Mouse (Mus musculus): ENCODE data around the gene Apba2. TPM values are rescaled to one million over a fixed set of nuclear protein-coding genes. Genes with fewer than 3 reads are reported as not detected.

The Apba2 gene
- polyA plus RNA-seq, 1 experiment from 2014 or later, result 112 TPM

GRCm38 (mm10) chr7:64539450-64540148 lies 38.1 kb downstream of the Apba2 start:
- Histone ChIP-seq H3K36me3 (no peaks in the 10 kb centered on the region), H3K4me3 (no peak overlapping the region), H3K27me3 (no peaks in the 10 kb centered on the region), H3K4me2 (replicated peaks) (no peak overlapping the region), H3K9ac (no peak overlapping the region), H3K27ac (peak overlapping the region; percentile 53), H3K9me3 (replicated peaks) (no peaks in the 10 kb centered on the region), H3K4me1 (peaks cover 16% of the 10 kb centered on the region)
- WGBS, result 40% methylated on average over 10 of the region's 10 CpGs
- ATAC-seq (ENCODE audit: low FRiP score), result peak; percentile 84

- Histone ChIP-seq H3K9ac (no peak overlapping the region), H3K4me3 (no peak overlapping the region), H3K4me1 (no peaks in the 10 kb centered on the region; the same call in 1 of the 2 replicates), H3K27ac (no peak overlapping the region), H3K9me3 (replicated peaks) (no peaks in the 10 kb centered on the region), H3K4me2 (replicated peaks) (no peak overlapping the region), H3K27me3 (no peaks in the 10 kb centered on the region), H3K36me3 (no peaks in the 10 kb centered on the region)
- ATAC-seq (ENCODE audit: low FRiP score), result no peak
- whole genome bisulfite sequencing, result 82% methylated on average over 8 of the region's 8 CpGs
Observed at GRCm38 (mm10) chr7:64546801-64547200, 45.3 kb downstream of the Apba2 start.

DNA sequence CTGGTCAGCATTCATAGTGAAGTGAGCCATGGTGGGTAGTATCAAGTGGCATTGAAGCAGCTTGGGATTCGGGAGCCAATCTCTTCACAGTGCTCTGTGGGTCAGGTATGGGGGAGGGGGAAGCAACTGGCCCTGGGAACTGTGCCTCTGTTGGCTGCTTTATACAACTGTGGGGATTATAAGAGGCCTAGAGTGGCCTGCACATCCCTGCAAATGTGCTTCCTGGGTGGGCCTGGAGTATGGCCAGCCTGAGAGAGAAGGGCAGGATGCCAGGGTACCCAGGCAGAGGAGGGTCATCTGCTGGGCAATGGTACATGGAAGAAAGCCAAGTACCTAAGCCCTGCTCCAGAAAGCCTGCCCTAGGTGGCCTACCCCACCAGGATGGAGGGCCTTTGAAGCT lies 49.4 kb downstream of the Apba2 start:
- Histone ChIP-seq H3K9me3 (replicated peaks) (no peaks in the 10 kb centered on the region), H3K27me3 (no peaks in the 10 kb centered on the region), H3K27ac (no peak overlapping the region), H3K9ac (no peak overlapping the region), H3K4me2 (replicated peaks) (no peak overlapping the region), H3K4me3 (no peak overlapping the region), H3K36me3 (peaks cover 3% of the 10 kb centered on the region; the same call in 1 of the 2 replicates), H3K4me1 (no peaks in the 10 kb centered on the region; the same call in 1 of the 2 replicates)
- 0 out of 2 replicates have a peak, but pooled peaks have one; percentile 9 for ATAC-seq (ENCODE audit: low FRiP score)
- 67% methylated on average over 1 of the region's 1 CpGs for WGBS

DNA sequence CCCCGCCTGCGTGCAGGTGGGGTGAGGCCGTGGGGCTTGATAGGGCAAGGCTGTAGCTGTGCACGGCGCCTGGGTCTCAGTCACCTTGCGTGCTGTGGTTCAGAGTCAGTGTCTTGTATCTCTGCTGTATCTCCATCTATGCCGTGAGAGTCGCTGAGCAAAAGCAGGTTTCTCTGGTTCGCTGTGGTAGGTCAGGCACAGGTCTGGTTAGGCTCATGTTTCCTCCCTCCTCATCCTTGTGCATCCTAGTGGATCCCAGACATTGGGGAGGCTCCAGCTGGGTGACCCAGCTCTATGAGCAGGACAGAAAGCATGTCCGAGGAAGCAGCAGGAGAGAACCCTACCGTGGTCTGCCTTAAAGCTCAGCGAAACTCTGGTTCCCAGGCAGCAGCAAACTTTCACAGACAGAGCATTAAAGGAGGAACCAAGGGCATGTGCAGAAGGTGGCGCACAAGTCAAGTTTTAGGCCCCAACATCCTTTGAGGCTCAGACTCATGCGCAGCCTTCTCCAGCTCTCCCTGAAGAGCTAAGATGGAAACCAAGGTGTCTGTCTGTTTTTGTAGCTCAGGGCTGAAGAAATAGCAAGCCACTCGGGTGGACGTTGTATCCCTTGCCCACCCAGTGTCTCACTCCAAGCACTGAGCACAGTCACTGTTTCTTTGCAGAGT lies 51.2 kb downstream of the Apba2 start:
- Histone ChIP-seq H3K27me3 (no peaks in the 10 kb centered on the region), H3K9me3 (replicated peaks) (no peaks in the 10 kb centered on the region), H3K4me2 (replicated peaks) (no peak overlapping the region), H3K4me1 (no peaks in the 10 kb centered on the region; the same call in 1 of the 2 replicates), H3K36me3 (peaks cover 3% of the 10 kb centered on the region; the same call in 1 of the 2 replicates), H3K4me3 (no peak overlapping the region), H3K9ac (no peak overlapping the region), H3K27ac (no peak overlapping the region)
- ATAC-seq (ENCODE audit: low FRiP score), result no peak
- 82% methylated on average over 13 of the region's 16 CpGs for WGBS

GRCm38 (mm10) chr7:64561711-64562498 lies 60.4 kb downstream of the Apba2 start:
- ATAC-seq (ENCODE audit: low FRiP score), result 0 out of 2 replicates have a peak, but pooled peaks have one; percentile 16
- H3K4me2 ChIP-seq (replicated peaks), result no peak overlapping the region
- no peaks in the 10 kb centered on the region for H3K9me3 ChIP-seq (replicated peaks)
- 67% methylated on average over 9 of the region's 9 CpGs for WGBS
- no peak overlapping the region for H3K9ac ChIP-seq
- H3K36me3 ChIP-seq, result no peaks in the 10 kb centered on the region
- no peak overlapping the region for H3K4me3 ChIP-seq
- H3K27ac ChIP-seq, result no peak overlapping the region
- H3K4me1 ChIP-seq, result peaks cover 26% of the 10 kb centered on the region
- H3K27me3 ChIP-seq, result no peaks in the 10 kb centered on the region

GRCm38 (mm10) chr7:64564891-64565571 lies 63.5 kb downstream of the Apba2 start:
- no peaks in the 10 kb centered on the region for H3K9me3 ChIP-seq (replicated peaks)
- WGBS, result 60% methylated on average over 7 of the region's 7 CpGs
- H3K36me3 ChIP-seq, result no peaks in the 10 kb centered on the region
- peaks cover 35% of the 10 kb centered on the region for H3K4me1 ChIP-seq
- no peaks in the 10 kb centered on the region for H3K27me3 ChIP-seq
- ATAC-seq (ENCODE audit: low FRiP score), result 0 out of 2 replicates have a peak, but pooled peaks have one; percentile 15
- H3K27ac ChIP-seq, result peak overlapping the region; percentile 23; the same call in 1 of the 2 replicates
- H3K9ac ChIP-seq, result no peak overlapping the region
- H3K4me2 ChIP-seq (replicated peaks), result no peak overlapping the region
- H3K4me3 ChIP-seq, result no peak overlapping the region

GRCm38 (mm10) chr7:64566371-64567243 lies 65.1 kb downstream of the Apba2 start:
- ATAC-seq (ENCODE audit: low FRiP score), result no peak
- Histone ChIP-seq H3K4me2 (replicated peaks) (no peak overlapping the region), H3K4me1 (peaks cover 31% of the 10 kb centered on the region), H3K27ac (no peak overlapping the region), H3K9ac (no peak overlapping the region), H3K4me3 (no peak overlapping the region), H3K9me3 (replicated peaks) (no peaks in the 10 kb centered on the region), H3K36me3 (no peaks in the 10 kb centered on the region; the same call in 1 of the 2 replicates), H3K27me3 (no peaks in the 10 kb centered on the region)
- WGBS, result 84% methylated on average over 10 of the region's 10 CpGs

DNA sequence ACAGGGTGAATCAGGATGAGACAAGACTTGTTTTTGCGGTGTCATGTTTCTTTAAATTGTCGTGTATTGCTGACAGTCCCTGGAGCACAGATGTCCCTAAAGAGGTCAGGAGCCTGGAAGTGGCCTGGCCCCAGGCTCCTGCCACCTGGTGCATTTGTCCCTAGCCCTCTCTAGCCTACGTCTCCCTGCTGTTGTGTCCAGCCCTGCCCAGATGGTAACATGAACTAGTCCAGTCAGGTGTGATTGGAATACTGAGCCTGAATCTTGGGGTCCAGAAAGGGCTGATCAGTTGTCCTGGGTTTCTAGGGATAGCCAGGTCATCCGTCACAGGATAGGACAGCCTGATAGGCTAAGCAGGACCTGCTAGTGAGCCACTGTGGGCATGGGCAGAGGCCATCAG lies 67.2 kb downstream of the Apba2 start:
- ATAC-seq (ENCODE audit: low FRiP score), result no peak
- WGBS, result 56% methylated on average over 4 of the region's 4 CpGs
- Histone ChIP-seq H3K27me3 (no peaks in the 10 kb centered on the region), H3K36me3 (no peaks in the 10 kb centered on the region; the same call in 1 of the 2 replicates), H3K9me3 (replicated peaks) (no peaks in the 10 kb centered on the region), H3K27ac (no peak overlapping the region), H3K4me1 (peaks cover 30% of the 10 kb centered on the region), H3K4me3 (no peak overlapping the region), H3K9ac (no peak overlapping the region), H3K4me2 (replicated peaks) (no peak overlapping the region)

DNA sequence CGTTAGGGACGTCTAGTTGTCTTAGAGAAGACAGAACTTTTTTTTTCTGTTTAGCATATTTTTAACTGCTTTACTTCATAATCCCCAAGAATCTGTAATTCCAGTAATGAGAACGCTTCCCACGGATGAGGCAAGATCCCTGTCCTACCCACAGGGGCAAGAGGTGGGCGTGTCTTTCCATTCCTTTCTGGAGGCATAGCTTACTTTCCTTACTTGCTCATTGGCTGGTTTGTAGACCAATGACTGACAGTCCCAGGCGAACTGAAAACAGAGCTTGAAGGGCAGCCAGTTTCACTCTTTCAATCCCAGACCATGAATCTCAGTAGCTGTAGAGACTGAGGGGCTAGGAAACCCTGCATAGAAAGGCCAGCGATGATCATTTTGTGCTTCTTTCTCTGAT lies 68.2 kb downstream of the Apba2 start:
- no peak overlapping the region for H3K4me3 ChIP-seq
- no peak overlapping the region for H3K4me2 ChIP-seq (replicated peaks)
- no peaks in the 10 kb centered on the region; the same call in 1 of the 2 replicates for H3K36me3 ChIP-seq
- no peak overlapping the region for H3K9ac ChIP-seq
- H3K27me3 ChIP-seq, result no peaks in the 10 kb centered on the region
- ATAC-seq (ENCODE audit: low FRiP score), result no peak
- H3K9me3 ChIP-seq (replicated peaks), result no peaks in the 10 kb centered on the region
- H3K27ac ChIP-seq, result no peak overlapping the region
- H3K4me1 ChIP-seq, result peaks cover 29% of the 10 kb centered on the region
- 58% methylated on average over 7 of the region's 7 CpGs for WGBS

GRCm38 (mm10) chr7:64570914-64571313 lies 69.4 kb downstream of the Apba2 start:
- Histone ChIP-seq H3K36me3 (no peaks in the 10 kb centered on the region; the same call in 1 of the 2 replicates), H3K27me3 (no peaks in the 10 kb centered on the region), H3K4me3 (no peak overlapping the region), H3K27ac (no peak overlapping the region), H3K4me1 (peaks cover 18% of the 10 kb centered on the region), H3K9ac (no peak overlapping the region), H3K9me3 (replicated peaks) (no peaks in the 10 kb centered on the region), H3K4me2 (replicated peaks) (no peak overlapping the region)
- ATAC-seq (ENCODE audit: low FRiP score), result no peak
- WGBS, result 85% methylated on average over 4 of the region's 4 CpGs

DNA sequence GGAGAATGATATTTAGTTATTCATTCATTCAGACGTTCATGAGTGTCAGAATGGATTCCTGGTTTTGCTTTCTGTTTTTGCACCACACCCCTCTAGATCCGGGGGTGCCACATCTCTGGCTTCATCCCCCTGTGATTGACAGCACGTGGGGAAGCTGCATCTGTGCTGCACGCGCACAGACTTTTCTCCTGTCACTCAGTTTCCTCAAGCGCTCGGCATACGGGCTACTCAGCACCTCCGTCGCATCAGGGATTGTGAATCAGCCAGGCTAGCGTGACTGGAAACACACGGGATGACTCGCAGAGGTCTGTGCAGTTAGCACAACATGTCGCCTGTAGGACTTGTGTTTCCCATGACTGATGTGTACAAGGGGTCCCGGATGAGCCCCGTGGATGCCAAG lies 72.6 kb downstream of the Apba2 start:
- Histone ChIP-seq H3K9ac (no peak overlapping the region), H3K9me3 (replicated peaks) (no peaks in the 10 kb centered on the region), H3K36me3 (no peaks in the 10 kb centered on the region; the same call in 1 of the 2 replicates), H3K27me3 (no peaks in the 10 kb centered on the region), H3K27ac (no peak overlapping the region), H3K4me1 (no peaks in the 10 kb centered on the region), H3K4me2 (replicated peaks) (no peak overlapping the region), H3K4me3 (no peak overlapping the region)
- 82% methylated on average over 16 of the region's 16 CpGs for WGBS
- no peak for ATAC-seq (ENCODE audit: low FRiP score)
